Mouse (Mus musculus) cortical plate, adult 2 months (tissue): ENCODE results near the gene Nkx6-1.

Source experiments
- CTCF ChIP-seq: fragments of 200-500 bp; IDR thresholded peaks from 2 replicates; pipeline ENCODE4 v1.5.1; 2011; ENCODE audit warnings: mild to moderate bottlenecking, control low read depth, low read length; ENCODE audit not compliant: insufficient read depth; ENCODE audit errors: extremely low read depth
- POLR2A ChIP-seq: fragments of 200-500 bp; IDR thresholded peaks from 2 replicates; pipeline ENCODE4 v1.6.1; 2011; ENCODE audit warnings: mild to moderate bottlenecking, low read length, control low read depth; ENCODE audit not compliant: insufficient read depth; ENCODE audit errors: extremely low read depth

- TF ChIP-seq POLR2A (no peak), CTCF (no peak)
Observed at GRCm38 (mm10) chr5:101662485-101662884, 2.3 kb downstream of the Nkx6-1 start.
